Comparison of ENCODE assay signal across 10 mouse cellular contexts in genomic region chr1:171713736-171714135, GRCm38 (mm10). TPM values are rescaled to one million over a fixed set of nuclear protein-coding genes. Genes with fewer than 3 reads are reported as not detected.
DNase-seq lines count a peak whose midpoint lies in the region; ATAC-seq and TF ChIP-seq lines count a peak whose summit lies in the region.
"Not testable (repeated sequence)": the region's sequence is repeated elsewhere in the genome, so short reads cannot be mapped to it uniquely, and the experiment has no call there.
"Had no signal": no experiment of that assay in that cellular context is flagged by ENCODE, and none has a peak within 500 bp of the region (broad histone marks: within the 10 kb centered on the region; RNA-seq: fewer than 3 reads in every experiment).

No protein-coding gene starts in this region.

- H3K9ac ChIP-seq in forebrain, postnatal 0 days; intestine, embryonic 16.5 days (ENCODE audit: low read depth, low read length): not testable (repeated sequence)

- H3K4me1 ChIP-seq in forebrain, postnatal 0 days (ENCODE audit: insufficient read depth); intestine, embryonic 16.5 days (ENCODE audit: control insufficient read depth, insufficient read depth, low read length): not testable (repeated sequence)

- peak; percentile 61 for ATAC-seq in forebrain, postnatal 0 days
- ATAC-seq in intestine, embryonic 16.5 days = peak; percentile 42; the same call in 1 of the 2 replicates

- H3K27ac ChIP-seq in forebrain, postnatal 0 days (ENCODE audit: low read depth, low read length); intestine, embryonic 16.5 days (ENCODE audit: low read length): not testable (repeated sequence)
- 0 out of 2 replicates have a peak overlapping the region, but pooled peaks have one; percentile 8 for H3K27ac ChIP-seq in left cerebral cortex, adult 2 months

- DNase-seq in adipocyte (ENCODE audit: low spot score) = peak; percentile 4
- DNase-seq in forebrain, postnatal 0 days = peak; percentile 9
- peak in 1 of 2 experiments; percentile 18 for DNase-seq in left cerebral cortex, adult 2 months (ENCODE audit: extremely low spot score in 1 of 2, low spot score in 2 of 2)
- peak; percentile 18 to 31 for DNase-seq in left cerebral cortex, postnatal 36 days (ENCODE audit: low spot score in 2 of 2)
- DNase-seq in right cerebral cortex, adult 2 months (ENCODE audit: low spot score in 2 of 2) = peak; percentile 25 to 28

- not testable (repeated sequence) for H3K4me2 ChIP-seq in forebrain, postnatal 0 days (ENCODE audit: low read depth); intestine, embryonic 16.5 days (ENCODE audit: low read depth, low read length)

- 70% methylated on average over 1 of the region's 1 CpGs for WGBS in forebrain, postnatal 0 days
- WGBS in intestine, embryonic 16.5 days = 86% methylated on average over 1 of the region's 1 CpGs

- intact Hi-C loops in left cerebral cortex, adult 2 months (cut with DNase I) = not testable (repeated sequence)
- intact Hi-C loops in left cerebral cortex, postnatal 36 days (cut with DNase I) = loop anchor here (10.0 kb wide), 1 partner anchor 281 kb away; no protein-coding TSS in a partner anchor

- H3K9me3 ChIP-seq in forebrain, postnatal 0 days (ENCODE audit: low read length); intestine, embryonic 16.5 days (ENCODE audit: control insufficient read depth, low read length): not testable (repeated sequence)

- H3K27me3 ChIP-seq in forebrain, postnatal 0 days (ENCODE audit: insufficient read depth, low read length); intestine, embryonic 16.5 days (replicated peaks; ENCODE audit: control insufficient read depth, insufficient read depth, low read length): not testable (repeated sequence)

- not testable (repeated sequence) for H3K36me3 ChIP-seq in forebrain, postnatal 0 days (ENCODE audit: insufficient read depth); intestine, embryonic 16.5 days (ENCODE audit: control insufficient read depth, insufficient read depth, low read length)

- H3K4me3 ChIP-seq in forebrain, postnatal 0 days (ENCODE audit: low read depth, low read length); intestine, embryonic 16.5 days (ENCODE audit: low read length); left cerebral cortex, adult 2 months: not testable (repeated sequence)

- TF ChIP-seq CTCF in forebrain, postnatal 0 days (IDR thresholded peaks at IDR 0.05; ENCODE audit: low read depth); left cerebral cortex, adult 2 months (IDR thresholded peaks at IDR 0.05): not testable (repeated sequence)

RNA-seq across cellular contexts. Expression of gene Cd48, which starts 31.9 kb away (rescaled TPM):
- 0.69 and 1.3 TPM in 2 replicates for total RNA-seq in forebrain, postnatal 0 days (2014; rRNA removed)
- 1.0 and 1.1 TPM in 2 replicates for polyA plus RNA-seq in forebrain, postnatal 0 days (2015; fragmentation: Nextera tagmentation; extraction: Ambion mirVana)
- 4.4 and 4.7 TPM in 2 replicates for polyA plus RNA-seq in intestine, embryonic 16.5 days (2015; fragmentation: Nextera tagmentation; extraction: Ambion mirVana)
- under 1 TPM; 0.38 to 0.40 TPM for total RNA-seq in left cerebral cortex, adult 2 months (2021)
- under 1 TPM; 0.44 to 0.91 TPM for total RNA-seq in left cerebral cortex, postnatal 36 days (2021)
- polyA plus RNA-seq: forebrain, embryonic 11.5 days; Patski had no signal

RNA-seq across cellular contexts. Expression of gene Slamf1, which starts 53.2 kb away (rescaled TPM):
- total RNA-seq in forebrain, postnatal 0 days (2014; rRNA removed) = 0.15 and 0.19 TPM in 2 replicates
- polyA plus RNA-seq in forebrain, postnatal 0 days (2015; fragmentation: Nextera tagmentation; extraction: Ambion mirVana) = 0.11 and 0.15 TPM in 2 replicates
- polyA plus RNA-seq in intestine, embryonic 16.5 days (2015; fragmentation: Nextera tagmentation; extraction: Ambion mirVana) = 0.11 and 0.15 TPM in 2 replicates
- total RNA-seq in left cerebral cortex, adult 2 months (2021) = under 1 TPM; 0.52 to 0.68 TPM
- under 1 TPM; 0.32 TPM for total RNA-seq in left cerebral cortex, postnatal 36 days (2021)
- total RNA-seq: adrenal gland, adult 2 months; adrenal gland, postnatal 25 days had no signal
